Mouse (Mus musculus) G1E (cell line): ENCODE measurements around the gene Lrp10. TPM values are rescaled to one million over a fixed set of nuclear protein-coding genes. Genes with fewer than 3 reads are reported as not detected.

ENCODE experiments used
- ATAC-seq: 2 replicates; pipeline ENCODE4 v1.8.0; 2016; ENCODE audit warnings: mild to moderate bottlenecking; ENCODE audit not compliant: insufficient number of reproducible peaks, poor library complexity, low FRiP score, severe bottlenecking; ENCODE audit errors: extremely low read depth
- DNase-seq: peaks from one replicate; pipeline ENCODE4 v3.0.0; 2012; ENCODE audit warnings: low spot score
- H3K27me3 ChIP-seq: 2 replicates; pipeline ENCODE4 v1.6.1; 2012; ENCODE audit warnings: mild to moderate bottlenecking, low read length, inconsistent platforms; ENCODE audit not compliant: insufficient read depth
- H3K36me3 ChIP-seq: replicated peaks from 2 replicates; pipeline ENCODE3; 2012; ENCODE audit warnings: mild to moderate bottlenecking, inconsistent platforms
- H3K4me1 ChIP-seq: 2 replicates; pipeline ENCODE4 v1.6.1; 2012; ENCODE audit warnings: low read depth, low read length, inconsistent platforms, mixed read lengths; ENCODE audit not compliant: insufficient read depth
- H3K4me3 ChIP-seq: 2 replicates; pipeline ENCODE4 v1.5.1; 2012; ENCODE audit warnings: low read depth, mild to moderate bottlenecking, inconsistent platforms, low read length, moderate library complexity, mixed read lengths
- H3K9me3 ChIP-seq: replicated peaks from 2 replicates; pipeline ENCODE4 v1.6.1; 2012; ENCODE audit warnings: inconsistent platforms
- CTCF ChIP-seq: IDR thresholded peaks from 2 replicates; pipeline ENCODE4 v1.5.1; 2012; ENCODE audit warnings: low read depth, low read length, inconsistent platforms, mixed read lengths
- GATA1 ChIP-seq: IDR thresholded peaks from 2 replicates; pipeline ENCODE4 v1.6.1; 2012; ENCODE audit warnings: borderline replicate concordance, low read length, inconsistent platforms, mixed read lengths
- GATA2 ChIP-seq: IDR thresholded peaks from 2 replicates; pipeline ENCODE4 v1.6.1; 2012; ENCODE audit warnings: low read depth, low read length, inconsistent platforms, borderline replicate concordance
- POLR2AphosphoS5 ChIP-seq: IDR thresholded peaks from 2 replicates; pipeline ENCODE4 v1.6.1; 2012; ENCODE audit warnings: low read depth, low read length, inconsistent platforms; ENCODE audit not compliant: insufficient replicate concordance
- TAL1 ChIP-seq: conservative IDR thresholded peaks from 2 replicates; pipeline ENCODE4 v1.6.1; 2012; ENCODE audit warnings: low read depth, low read length, inconsistent platforms, mixed read lengths
- polyA plus RNA-seq: library from polyadenylated mRNA; stranded (reverse); fragments of >175 nt; gene quantifications from 2 replicates; pipeline ENCODE4 v1.2.3, GENCODE M21; 2012
- total RNA-seq, 2 experiments: library from RNA; stranded (forward) in 1 of 2; stranded (reverse) in 1 of 2; fragments of 200-1000 nt in 1 of 2; fragments of >200 nt in 1 of 2; fragmentation: Nextera tagmentation in 1 of 2; gene quantifications; 2 replicates each; pipeline ENCODE4 v1.2.3; 2014 to 2017

Lrp10 gene
- total and polyA plus RNA-seq, 3 experiments = 25.5 to 226 (median 36.3) TPM

DNA sequence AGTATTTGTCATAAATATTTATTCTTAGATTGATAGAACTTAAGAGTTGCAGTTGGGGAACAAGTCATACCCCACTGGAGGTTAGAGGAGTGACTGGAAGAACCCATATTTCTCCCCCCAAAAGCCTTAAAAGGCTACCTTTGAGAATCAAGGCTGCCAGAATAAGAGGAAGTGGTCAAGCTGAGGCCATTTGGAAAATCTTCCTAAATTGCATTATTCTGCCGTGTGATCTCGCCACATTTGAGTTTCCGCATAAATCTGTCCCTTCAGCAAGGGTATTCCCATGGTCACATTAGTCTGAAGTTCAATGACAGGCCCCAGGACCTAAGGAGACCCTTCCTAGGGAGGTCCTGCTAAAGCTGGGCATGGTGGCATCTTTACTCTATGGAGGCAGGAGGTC lies 21.4 kb upstream of the Lrp10 start:
- Histone ChIP-seq H3K4me3 (no peak overlapping the region), H3K36me3 (peaks cover 75% of the 10 kb centered on the region), H3K27me3 (peaks cover 3% of the 10 kb centered on the region; the same call in 1 of the 2 replicates), H3K4me1 (peaks cover 73% of the 10 kb centered on the region), H3K9me3 (no peaks in the 10 kb centered on the region)
- TF ChIP-seq CTCF (no peak), TAL1 (no peak), POLR2AphosphoS5 (no peak), GATA1 (no peak), GATA2 (no peak)
- ATAC-seq (no peak), DNase-seq (no peak)

GRCm38 (mm10) chr14:54443196-54443595 lies 20.7 kb upstream of the Lrp10 start:
- peaks cover 70% of the 10 kb centered on the region for H3K36me3 ChIP-seq
- ATAC-seq = no peak
- peaks cover 76% of the 10 kb centered on the region for H3K4me1 ChIP-seq
- no peaks in the 10 kb centered on the region for H3K9me3 ChIP-seq
- no peak for DNase-seq
- H3K4me3 ChIP-seq = no peak overlapping the region
- no peak for TF ChIP-seq CTCF
- TF ChIP-seq TAL1 = no peak
- TF ChIP-seq GATA1 = no peak
- no peak for TF ChIP-seq GATA2
- no peak for TF ChIP-seq POLR2AphosphoS5
- H3K27me3 ChIP-seq = peaks cover 3% of the 10 kb centered on the region; the same call in 1 of the 2 replicates

DNA sequence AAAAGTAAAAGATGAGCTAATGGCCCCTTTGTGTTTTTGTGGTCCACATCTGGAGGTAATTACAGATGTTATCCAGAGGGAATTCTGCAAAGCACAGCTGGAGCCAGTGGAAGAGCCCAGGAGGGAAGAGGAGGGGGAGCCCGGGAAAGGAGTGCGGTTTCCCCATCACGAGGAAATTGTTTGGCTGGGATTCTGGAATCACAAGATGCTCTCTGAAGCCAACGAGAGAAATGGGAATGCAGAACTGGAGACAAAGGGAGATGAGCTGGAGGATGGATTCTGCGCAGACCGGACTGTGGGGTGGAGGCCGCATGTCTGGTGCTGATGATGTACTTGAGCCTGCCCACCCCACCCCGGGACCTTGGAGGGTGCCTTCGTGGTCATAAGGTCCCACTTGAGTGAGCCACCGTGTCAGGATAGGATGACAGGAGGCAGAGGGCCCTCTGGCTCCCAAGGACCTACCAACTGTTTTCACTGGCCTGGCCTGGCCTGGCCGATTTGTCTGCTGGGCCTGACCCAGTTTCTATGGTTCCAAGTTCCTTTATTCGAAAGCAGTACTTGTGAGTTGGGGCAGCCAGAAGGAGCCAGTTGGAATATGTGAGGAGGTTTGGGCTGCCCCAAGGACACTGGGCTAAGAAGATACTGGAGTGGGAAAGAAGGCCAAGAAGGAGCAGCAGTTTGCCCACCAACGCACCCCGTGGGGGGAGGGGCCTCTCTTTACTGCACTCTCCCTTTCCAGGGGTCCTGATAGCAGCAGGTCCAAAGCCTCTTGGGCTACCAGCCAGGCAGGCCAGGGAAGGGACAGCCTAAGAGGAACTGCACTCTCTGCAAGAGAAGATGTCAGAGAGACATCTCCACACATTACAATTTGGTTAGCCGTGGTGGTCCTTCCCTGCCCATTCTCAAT lies 20.0 kb upstream of the Lrp10 start:
- Histone ChIP-seq H3K4me3 (no peak overlapping the region), H3K4me1 (peaks cover 79% of the 10 kb centered on the region), H3K36me3 (peaks cover 62% of the 10 kb centered on the region), H3K27me3 (peaks cover 3% of the 10 kb centered on the region; the same call in 1 of the 2 replicates), H3K9me3 (no peaks in the 10 kb centered on the region)
- ATAC-seq = no peak
- DNase-seq = no peak
- TF ChIP-seq TAL1 (no peak), CTCF (no peak), POLR2AphosphoS5 (no peak), GATA1 (no peak), GATA2 (no peak)

DNA sequence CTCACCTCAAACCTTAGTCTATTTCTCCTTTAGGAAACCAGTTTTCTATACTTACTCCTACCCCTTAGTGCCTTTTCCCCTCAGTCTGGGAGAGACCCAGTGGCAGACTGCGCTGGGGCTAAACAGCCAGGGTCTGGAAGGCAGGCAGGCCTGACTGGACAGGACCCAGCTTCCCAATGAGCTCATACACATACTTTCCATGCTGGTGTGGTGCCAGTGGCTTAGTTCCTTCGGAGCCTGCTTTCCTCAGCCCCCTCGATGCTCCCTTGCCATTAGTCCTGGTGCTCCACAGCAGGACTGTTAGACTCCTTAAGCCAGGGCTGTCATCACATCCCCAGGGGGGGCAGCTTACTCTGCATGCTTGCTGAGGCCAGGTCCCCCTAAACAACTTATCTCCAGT lies 18.5 kb upstream of the Lrp10 start:
- DNase-seq = no peak
- Histone ChIP-seq H3K4me3 (peak overlapping the region; percentile 25; the same call in 1 of the 2 replicates), H3K36me3 (peaks cover 47% of the 10 kb centered on the region), H3K9me3 (no peaks in the 10 kb centered on the region), H3K27me3 (peaks cover under 1% of the 10 kb centered on the region; the same call in 1 of the 2 replicates), H3K4me1 (peaks cover 74% of the 10 kb centered on the region)
- TF ChIP-seq CTCF (no peak), TAL1 (no peak), GATA2 (no peak)
- no peak for ATAC-seq

DNA sequence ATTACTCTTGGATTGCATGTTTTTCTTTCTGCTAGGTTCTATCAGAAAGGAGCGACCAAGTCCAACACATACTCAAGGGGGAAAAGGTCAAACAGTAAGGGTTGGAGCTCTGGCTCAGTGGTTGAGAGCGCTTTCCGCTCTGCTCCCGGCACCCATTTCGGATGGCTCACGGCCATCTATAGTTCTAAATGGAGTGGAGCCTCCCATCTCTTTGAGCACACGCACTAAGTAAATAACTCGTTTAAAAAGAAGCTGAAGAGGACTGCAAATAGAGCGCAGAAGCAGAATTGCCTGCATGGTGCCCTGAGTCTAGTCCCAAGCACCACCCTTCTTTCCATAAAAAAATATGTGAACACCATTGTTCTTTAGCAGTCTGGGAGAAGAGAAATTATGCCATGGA lies 10.4 kb upstream of the Lrp10 start:
- DNase-seq (no peak), ATAC-seq (no peak)
- Histone ChIP-seq H3K9me3 (peaks cover 2% of the 10 kb centered on the region; the same call in 1 of the 2 replicates), H3K4me1 (peaks cover 17% of the 10 kb centered on the region), H3K4me3 (no peak overlapping the region), H3K27me3 (peaks cover 13% of the 10 kb centered on the region), H3K36me3 (no peaks in the 10 kb centered on the region)
- TF ChIP-seq POLR2AphosphoS5 = no peak
- TF ChIP-seq GATA1 = no peak
- TF ChIP-seq CTCF = no peak
- TF ChIP-seq GATA2 = no peak
- no peak for TF ChIP-seq TAL1

DNA sequence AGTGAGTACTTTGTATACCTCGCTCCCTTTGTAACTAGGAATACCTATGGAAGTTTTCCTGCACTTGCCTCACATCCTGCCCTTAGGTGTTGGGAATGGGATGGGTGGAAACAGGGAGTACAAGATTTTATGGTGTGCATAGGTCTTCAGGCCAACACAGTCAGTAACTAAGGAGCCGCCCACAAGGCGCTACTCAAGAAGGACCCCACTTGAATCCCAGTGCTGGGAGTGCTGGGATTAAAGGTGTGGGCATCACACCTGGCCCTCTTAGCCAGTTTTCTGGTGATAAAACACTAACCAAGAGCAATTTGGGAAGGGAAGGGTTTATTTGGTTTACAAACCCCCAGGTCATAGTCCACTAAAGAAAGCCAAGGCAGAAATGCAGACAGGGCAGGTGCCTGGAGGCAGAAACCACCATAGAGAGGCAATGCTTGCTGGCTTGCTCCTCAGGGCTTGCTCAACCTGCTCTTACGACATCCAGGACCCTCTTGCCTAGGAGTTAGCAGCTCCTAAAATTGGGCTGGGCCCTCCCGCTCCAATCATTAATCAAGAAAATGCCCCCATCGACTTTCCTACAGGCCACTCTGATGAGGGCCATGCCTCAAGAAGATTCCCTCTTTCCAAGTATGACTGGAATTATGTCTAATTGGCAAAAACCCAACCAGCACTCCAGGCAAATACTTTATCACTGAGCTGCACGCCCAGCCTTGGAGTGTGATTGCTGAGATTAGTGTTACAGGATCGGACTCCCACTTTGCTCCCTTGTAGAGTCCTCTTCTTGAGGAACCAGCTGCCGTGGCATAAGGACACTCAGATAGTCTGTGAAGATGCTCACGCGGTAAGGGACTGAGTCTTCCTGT lies 9.0 kb upstream of the Lrp10 start:
- H3K27me3 ChIP-seq = peaks cover 13% of the 10 kb centered on the region
- DNase-seq (no peak), ATAC-seq (no peak)
- H3K9me3 ChIP-seq = peaks cover 2% of the 10 kb centered on the region; the same call in 1 of the 2 replicates
- no peaks in the 10 kb centered on the region for H3K36me3 ChIP-seq
- no peak overlapping the region for H3K4me3 ChIP-seq
- peaks cover 9% of the 10 kb centered on the region; the same call in 1 of the 2 replicates for H3K4me1 ChIP-seq
- TF ChIP-seq POLR2AphosphoS5 = no peak
- no peak for TF ChIP-seq TAL1
- no peak for TF ChIP-seq GATA1
- TF ChIP-seq CTCF = no peak
- TF ChIP-seq GATA2 = no peak
